Mouse (Mus musculus) 3134 (cell line): Measurements from ENCODE around the gene Ank3.

Experiments used
- DNase-seq: peaks from one replicate; pipeline ENCODE4 v3.0.0-alpha.2; 2011; ENCODE audit warnings: low spot score; ENCODE audit not compliant: insufficient read length; ENCODE audit errors: extremely low read depth

Ank3 gene

GRCm38 (mm10) chr10:69405431-69405830, 6.9 kb downstream of the Ank3 start:
- DNase-seq = no peak

- no peak for DNase-seq
Observed at GRCm38 (mm10) chr10:69414888-69415287, 16.3 kb downstream of the Ank3 start.

- DNase-seq = no peak
Observed at GRCm38 (mm10) chr10:69418716-69419115, 20.1 kb downstream of the Ank3 start.

- no peak for DNase-seq
Observed at GRCm38 (mm10) chr10:69420306-69420705, 21.7 kb downstream of the Ank3 start.

GRCm38 (mm10) chr10:69424051-69424450, 25.5 kb downstream of the Ank3 start:
- DNase-seq = no peak

GRCm38 (mm10) chr10:69430138-69430537, 31.6 kb downstream of the Ank3 start:
- DNase-seq = no peak

- DNase-seq = no peak
Observed at GRCm38 (mm10) chr10:69431101-69431500, 32.5 kb downstream of the Ank3 start.

GRCm38 (mm10) chr10:69435213-69435612, 36.6 kb downstream of the Ank3 start:
- DNase-seq = no peak

GRCm38 (mm10) chr10:69439449-69439848, 40.9 kb downstream of the Ank3 start:
- no peak for DNase-seq

- no peak for DNase-seq
Observed at GRCm38 (mm10) chr10:69444546-69444945, 46.0 kb downstream of the Ank3 start.

GRCm38 (mm10) chr10:69445951-69446350, 47.4 kb downstream of the Ank3 start:
- DNase-seq = no peak

GRCm38 (mm10) chr10:69446566-69446965, 48.0 kb downstream of the Ank3 start:
- DNase-seq = no peak

- DNase-seq = no peak
Observed at GRCm38 (mm10) chr10:69447308-69447707, 48.7 kb downstream of the Ank3 start.

- no peak for DNase-seq
Observed at GRCm38 (mm10) chr10:69448174-69448573, 49.6 kb downstream of the Ank3 start.

GRCm38 (mm10) chr10:69451006-69451405, 52.4 kb downstream of the Ank3 start:
- no peak for DNase-seq

GRCm38 (mm10) chr10:69452180-69452977, 53.8 kb downstream of the Ank3 start:
- DNase-seq = peak; percentile 18

- no peak for DNase-seq
Observed at GRCm38 (mm10) chr10:69453531-69453930, 55.0 kb downstream of the Ank3 start.

GRCm38 (mm10) chr10:69454480-69454879, 55.9 kb downstream of the Ank3 start:
- no peak for DNase-seq

- no peak for DNase-seq
Observed at GRCm38 (mm10) chr10:69464826-69465225, 66.3 kb downstream of the Ank3 start.

- no peak for DNase-seq
Observed at GRCm38 (mm10) chr10:69465558-69466200, 67.1 kb downstream of the Ank3 start.

- no peak for DNase-seq
Observed at GRCm38 (mm10) chr10:69466201-69466585, 67.6 kb downstream of the Ank3 start.

- DNase-seq = no peak
Observed at GRCm38 (mm10) chr10:69466586-69466985, 68.0 kb downstream of the Ank3 start.
